Mouse (Mus musculus) C2C12 (cell line): Measurements from ENCODE around the gene Gm10160.

Source experiments
- CTCF ChIP-seq: IDR thresholded peaks from one replicate; pipeline ENCODE4 v1.5.1; 2011; ENCODE audit not compliant: control insufficient read depth, insufficient read depth, insufficient read length
- FOSL1 ChIP-seq: IDR thresholded peaks from one replicate; pipeline ENCODE4 v1.8.0; 2011; ENCODE audit warnings: mild to moderate bottlenecking, low read length; ENCODE audit not compliant: poor library complexity, insufficient read depth, severe bottlenecking
- MYOD1 ChIP-seq: IDR thresholded peaks from one replicate; pipeline ENCODE4 v1.6.1; 2011; ENCODE audit warnings: low read depth; ENCODE audit not compliant: control insufficient read depth, insufficient read length
- MYOG ChIP-seq: IDR thresholded peaks from one replicate; pipeline ENCODE4 v1.6.1; 2011; ENCODE audit not compliant: control insufficient read depth, insufficient read length; ENCODE audit errors: extremely low read depth
- USF1 ChIP-seq: IDR thresholded peaks from one replicate; pipeline ENCODE4 v1.6.1; 2011; ENCODE audit warnings: low read depth, mild to moderate bottlenecking, control low read depth, moderate library complexity

DNA sequence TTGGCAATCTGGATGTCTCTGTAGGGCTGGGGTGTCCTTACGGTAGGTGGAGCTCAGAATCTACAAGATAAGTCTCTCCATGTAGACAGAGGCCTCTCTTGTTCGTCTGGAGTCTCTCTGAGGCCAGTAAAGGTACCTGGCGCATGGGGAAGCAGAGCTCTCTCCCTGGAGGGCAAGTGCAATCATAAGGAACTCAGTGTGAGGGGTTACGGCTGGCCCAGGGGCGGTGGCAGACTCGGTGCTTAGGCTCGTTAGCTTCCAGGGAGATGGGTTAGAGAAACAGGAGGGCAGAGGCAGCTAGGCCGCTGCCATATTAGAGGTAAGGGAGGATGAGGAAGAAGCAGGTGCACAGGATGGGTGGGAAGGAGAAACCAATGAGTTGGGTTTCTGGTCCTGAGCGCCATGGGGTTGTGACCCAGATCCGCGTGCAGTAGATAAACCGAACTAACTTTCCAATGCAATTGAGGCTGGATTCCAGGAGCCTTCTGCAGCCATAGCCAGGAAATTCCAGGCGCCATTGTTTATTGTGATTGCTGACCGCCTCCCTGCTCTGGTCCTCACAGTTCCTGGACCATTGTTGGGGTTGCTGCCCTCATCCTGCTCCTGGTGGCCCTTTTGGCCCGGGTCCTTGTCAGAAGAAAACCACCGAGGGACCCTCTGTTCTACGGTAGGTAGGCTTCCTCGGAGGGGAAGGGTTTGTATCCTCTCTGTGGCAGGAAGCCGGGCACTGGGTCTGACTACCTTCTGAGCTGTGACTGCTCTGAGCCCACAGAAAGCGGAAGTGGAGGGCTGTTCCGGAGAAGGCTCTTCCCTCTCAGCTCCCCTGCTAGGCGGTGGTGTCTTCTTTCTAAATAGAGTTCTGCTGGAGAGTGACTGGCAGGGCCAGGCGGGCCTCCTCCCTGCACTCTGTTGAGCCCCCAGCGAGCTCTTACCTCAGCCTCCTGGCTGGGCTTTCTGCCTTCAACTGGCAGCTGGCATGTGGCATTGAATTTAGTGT is 7.3 kb upstream of the Gm10160 start:
- TF ChIP-seq CTCF (no peak), MYOD1 (no peak), USF1 (no peak), MYOG (no peak), FOSL1 (no peak)
